Mouse (Mus musculus) kidney, embryonic 16.5 days (tissue): ENCODE measurements around the gene Zmym3. TPM values are rescaled to one million over a fixed set of nuclear protein-coding genes. Genes with fewer than 3 reads are reported as not detected.
A peak's percentile ranks its signal among the peaks of the same experiment; 100 is the strongest.

Source experiments
- ATAC-seq: fragments of 200-750 bp; cut with Nextera tagmentation; 2 replicates; pipeline ENCODE4 v1.8.0; 2017; ENCODE audit warnings: moderate TSS enrichment; ENCODE audit not compliant: low FRiP score, low TSS enrichment
- H3K27ac ChIP-seq: fragments of 300-500 bp; sonication (generic); 2 replicates; pipeline ENCODE4 v1.5.1; 2014; ENCODE audit warnings: low read length
- H3K27me3 ChIP-seq: fragments of 300-500 bp; sonication (generic); 2 replicates; pipeline ENCODE4 v1.6.1; 2014; ENCODE audit warnings: low read length, control low read depth, mixed read lengths; ENCODE audit not compliant: insufficient read depth
- H3K36me3 ChIP-seq: fragments of 300-500 bp; sonication (generic); 2 replicates; pipeline ENCODE4 v1.6.1; 2014; ENCODE audit warnings: low read length, control low read depth, mixed read lengths; ENCODE audit not compliant: insufficient read depth
- H3K4me1 ChIP-seq: fragments of 300-500 bp; sonication (generic); 2 replicates; pipeline ENCODE4 v1.6.1; 2014; ENCODE audit warnings: low read length, control low read depth, mixed read lengths; ENCODE audit not compliant: insufficient read depth
- H3K4me2 ChIP-seq: fragments of 300-500 bp; sonication (generic); replicated peaks from 2 replicates; pipeline ENCODE4 v1.6.1; 2014; ENCODE audit warnings: low read depth, low read length
- H3K4me3 ChIP-seq: fragments of 300-500 bp; sonication (generic); 2 replicates; pipeline ENCODE4 v1.5.1; 2014; ENCODE audit warnings: mild to moderate bottlenecking, low read length
- H3K9ac ChIP-seq: fragments of 300-500 bp; sonication (generic); replicated peaks from 2 replicates; pipeline ENCODE4 v1.6.1; 2014; ENCODE audit warnings: low read length
- H3K9me3 ChIP-seq: fragments of 300-500 bp; sonication (generic); 2 replicates; pipeline ENCODE4 v1.6.1; 2016; ENCODE audit warnings: low read length, control low read depth
- WGBS: fragments of 180-500 bp; shearing (Covaris S2); extraction: QIAGEN DNeasy Blood & Tissue Kit; methylation state at CpG from one replicate; pipeline ENCODE4 v1.1.7; 2014; 5-methylcytosine and 5-hydroxymethylcytosine counted together
- polyA plus RNA-seq: library from polyadenylated mRNA; unstranded; fragments of >200 nt; fragmentation: Nextera tagmentation; extraction: Ambion mirVana; gene quantifications from 2 replicates; pipeline ENCODE4 v1.2.1, GENCODE M21; 2015

Gene Zmym3
- 30.9 and 31.6 TPM in 2 replicates for polyA plus RNA-seq

- 32% methylated on average over 4 of the region's 4 CpGs for WGBS
- peaks cover 12% of the 10 kb centered on the region for H3K4me1 ChIP-seq
Observed at GRCm38 (mm10) chrX:101420700-101421095, at the start of gene Zmym3. Zmym3 (minus strand) TSS chrX:101420849.

GRCm38 (mm10) chrX:101451591-101451990 is 30.9 kb upstream of the Zmym3 start:
- H3K4me2 ChIP-seq: no peak overlapping the region
- H3K27me3 ChIP-seq: no peaks in the 10 kb centered on the region
- 78% methylated on average over 3 of the region's 3 CpGs for WGBS
- no peak overlapping the region for H3K9ac ChIP-seq
- H3K9me3 ChIP-seq: no peaks in the 10 kb centered on the region
- peaks cover 27% of the 10 kb centered on the region; the same call in 1 of the 2 replicates for H3K36me3 ChIP-seq
- no peak overlapping the region for H3K4me3 ChIP-seq
- H3K4me1 ChIP-seq: no peaks in the 10 kb centered on the region
- H3K27ac ChIP-seq: no peak overlapping the region
- no peak for ATAC-seq

More at GRCm38 (mm10) chrX:101420700-101421095, at the start of gene Zmym3:
- H3K27me3 ChIP-seq: peaks cover 7% of the 10 kb centered on the region; the same call in 1 of the 2 replicates
- H3K36me3 ChIP-seq: no peaks in the 10 kb centered on the region
- no peaks in the 10 kb centered on the region for H3K9me3 ChIP-seq
- no peak for ATAC-seq
- peak within 1 kb of the TSS; percentile 66 for H3K4me2 ChIP-seq
- peak within 1 kb of the TSS; percentile 60 for H3K4me3 ChIP-seq
- H3K27ac ChIP-seq: peak within 1 kb of the TSS; percentile 31
- H3K9ac ChIP-seq: peak within 1 kb of the TSS; percentile 65

GRCm38 (mm10) chrX:101451147-101451546 is 30.5 kb upstream of the Zmym3 start:
- ATAC-seq: no peak
- Histone ChIP-seq H3K27ac (no peak overlapping the region), H3K9ac (no peak overlapping the region), H3K4me1 (no peaks in the 10 kb centered on the region), H3K27me3 (no peaks in the 10 kb centered on the region), H3K4me2 (no peak overlapping the region), H3K36me3 (peaks cover 31% of the 10 kb centered on the region), H3K4me3 (no peak overlapping the region), H3K9me3 (no peaks in the 10 kb centered on the region)
- 52% methylated on average over 1 of the region's 1 CpGs for WGBS

GRCm38 (mm10) chrX:101448886-101449475 is 28.3 kb upstream of the Zmym3 start, which contains the start of gene Itgb1bp2:
Itgb1bp2 (plus strand) TSS chrX:101449088.
- WGBS: 75% methylated on average over 4 of the region's 4 CpGs
- Histone ChIP-seq H3K36me3 (peaks cover 44% of the 10 kb centered on the region), H3K9ac (no peak within 1 kb of the TSS), H3K4me2 (no peak within 1 kb of the TSS), H3K27me3 (no peaks in the 10 kb centered on the region; the same call in 1 of the 2 replicates), H3K27ac (no peak within 1 kb of the TSS), H3K4me3 (no peak within 1 kb of the TSS), H3K9me3 (no peaks in the 10 kb centered on the region), H3K4me1 (no peaks in the 10 kb centered on the region)
- ATAC-seq: no peak

GRCm38 (mm10) chrX:101429976-101430375 is 9.3 kb upstream of the Zmym3 start:
- Histone ChIP-seq H3K4me3 (peak overlapping the region; percentile 49), H3K27ac (peak overlapping the region; percentile 94), H3K9me3 (no peaks in the 10 kb centered on the region), H3K4me2 (peak overlapping the region; percentile 53), H3K9ac (peak overlapping the region; percentile 69), H3K4me1 (0 out of 2 replicates have a peak, but pooled peaks cover 9% of the 10 kb centered on the region), H3K27me3 (no peaks in the 10 kb centered on the region), H3K36me3 (0 out of 2 replicates have a peak, but pooled peaks cover 7% of the 10 kb centered on the region)
- peak; percentile 67 for ATAC-seq
- 27% methylated on average over 14 of the region's 14 CpGs for WGBS

- H3K36me3 ChIP-seq: 0 out of 2 replicates have a peak, but pooled peaks cover 7% of the 10 kb centered on the region
- H3K27me3 ChIP-seq: no peaks in the 10 kb centered on the region
- peak within 1 kb of the TSS; percentile 94 for H3K27ac ChIP-seq
- H3K4me3 ChIP-seq: peak within 1 kb of the TSS; percentile 49
- H3K4me2 ChIP-seq: peak within 1 kb of the TSS; percentile 53
- peak within 1 kb of the TSS; percentile 69 for H3K9ac ChIP-seq
- no peaks in the 10 kb centered on the region for H3K9me3 ChIP-seq
- ATAC-seq: peak; percentile 97
- 30% methylated on average over 51 of the region's 51 CpGs for WGBS
- 0 out of 2 replicates have a peak, but pooled peaks cover 9% of the 10 kb centered on the region for H3K4me1 ChIP-seq
Observed at GRCm38 (mm10) chrX:101429142-101429949, 8.7 kb upstream of the Zmym3 start, which contains the start of gene Nono. Nono (plus strand) TSS chrX:101429318.

GRCm38 (mm10) chrX:101428785-101429141 is 8.1 kb upstream of the Zmym3 start:
- Histone ChIP-seq H3K4me1 (0 out of 2 replicates have a peak, but pooled peaks cover 9% of the 10 kb centered on the region), H3K9me3 (no peaks in the 10 kb centered on the region), H3K27ac (peak overlapping the region; percentile 94), H3K4me3 (peak overlapping the region; percentile 49), H3K27me3 (no peaks in the 10 kb centered on the region), H3K9ac (peak overlapping the region; percentile 64), H3K4me2 (peak overlapping the region; percentile 46), H3K36me3 (0 out of 2 replicates have a peak, but pooled peaks cover 7% of the 10 kb centered on the region)
- ATAC-seq: no peak
- WGBS: 29% methylated on average over 7 of the region's 7 CpGs

GRCm38 (mm10) chrX:101427774-101428173 is 7.1 kb upstream of the Zmym3 start:
- Histone ChIP-seq H3K27me3 (peaks cover 4% of the 10 kb centered on the region; the same call in 1 of the 2 replicates), H3K4me3 (no peak overlapping the region), H3K4me2 (no peak overlapping the region), H3K36me3 (0 out of 2 replicates have a peak, but pooled peaks cover 7% of the 10 kb centered on the region), H3K27ac (no peak overlapping the region), H3K4me1 (0 out of 2 replicates have a peak, but pooled peaks cover 9% of the 10 kb centered on the region), H3K9me3 (no peaks in the 10 kb centered on the region), H3K9ac (no peak overlapping the region)
- no peak for ATAC-seq
- WGBS: 4% methylated on average over 1 of the region's 1 CpGs

GRCm38 (mm10) chrX:101423462-101423861 is 2.8 kb upstream of the Zmym3 start:
- Histone ChIP-seq H3K27ac (no peak overlapping the region), H3K4me1 (peaks cover 5% of the 10 kb centered on the region), H3K9me3 (no peaks in the 10 kb centered on the region), H3K27me3 (peaks cover 7% of the 10 kb centered on the region; the same call in 1 of the 2 replicates), H3K4me2 (no peak overlapping the region), H3K36me3 (no peaks in the 10 kb centered on the region), H3K4me3 (no peak overlapping the region), H3K9ac (no peak overlapping the region)
- WGBS: 79% methylated on average over 2 of the region's 2 CpGs
- no peak for ATAC-seq
